In genomic region chr1:52816910-52817812, GRCm38 (mm10) we compare ENCODE assay signal across 8 mouse cellular contexts. TPM values are rescaled to one million over a fixed set of nuclear protein-coding genes. Genes with fewer than 3 reads are reported as not detected.
DNase-seq lines count a peak whose midpoint lies in the region; ATAC-seq lines count a peak whose summit lies in the region.

TSS of gene Inpp1 (minus strand) at chr1:52817688.

- ATAC-seq in frontal cortex, adult (ENCODE audit: low TSS enrichment): peak; percentile 90
- ATAC-seq in hematopoietic stem cell, adult 5-6 weeks (replicated peaks in 1 of 2; ENCODE audit: insufficient read depth in 1 of 2, low FRiP score in 2 of 2, low TSS enrichment in 1 of 2, low read depth in 1 of 2, poor library complexity in 2 of 2, severe bottlenecking in 2 of 2): peak; percentile 86 to 90

- DNase-seq in Muller cell, postnatal 12 days (ENCODE audit: inconsistent ontology term): peak; percentile 96
- peak; percentile 90 for DNase-seq in cerebellum, adult 9-10 months
- DNase-seq in layer of hippocampus, postnatal 14 days (ENCODE audit: low spot score in 2 of 2): peak; percentile 65 to 70
- peak; percentile 87 for DNase-seq in lung, postnatal 10 days
- DNase-seq in ovary, postnatal 14 days (ENCODE audit: low spot score): peak; percentile 74
- peak; percentile 59 to 60 for DNase-seq in thymus, postnatal 10 days (ENCODE audit: low spot score in 2 of 2)

RNA-seq across cellular contexts. Expression of gene Inpp1, which starts in this region (rescaled TPM):
- total RNA-seq in hematopoietic stem cell, adult 5-6 weeks (2017): 26.5 and 31.8 TPM in 2 replicates
- total RNA-seq in layer of hippocampus, postnatal 14 days (2021): 10 to 100 TPM; 42.7 to 49.8 TPM

Comparison
In these comparisons a context has a peak if more than half of its experiments do, and no peak if none do; other contexts are left out.
1. Peak in every context shown above with its lines: DNase-seq and ATAC-seq.